Mouse (Mus musculus) kidney, embryonic 14.5 days (tissue): ENCODE measurements at regions not wholly inside any gene's neighbourhood (a gene's known extent, or its start where the extent isn't known, plus 50 kb on each side); places are given as distances from the start of the nearest gene placed in this dataset.

Experiments
- ATAC-seq: fragments of 200-750 bp; cut with Nextera tagmentation; 2 replicates; pipeline ENCODE4 v1.8.0; 2017; ENCODE audit warnings: moderate number of reproducible peaks, mild to moderate bottlenecking, moderate TSS enrichment, moderate library complexity; ENCODE audit not compliant: low FRiP score, low TSS enrichment
- H3K27ac ChIP-seq: fragments of 300-500 bp; sonication (generic); 2 replicates; pipeline ENCODE4 v1.5.1; 2014; ENCODE audit warnings: low read depth, mild to moderate bottlenecking, low read length, moderate library complexity, mixed read lengths
- H3K27me3 ChIP-seq: fragments of 300-500 bp; sonication (generic); 2 replicates; pipeline ENCODE4 v1.6.1; 2014; ENCODE audit warnings: mild to moderate bottlenecking, low read length; ENCODE audit not compliant: control insufficient read depth, insufficient read depth
- H3K36me3 ChIP-seq: fragments of 300-500 bp; sonication (generic); 2 replicates; pipeline ENCODE4 v1.6.1; 2014; ENCODE audit warnings: low read length, mixed read lengths; ENCODE audit not compliant: control insufficient read depth, insufficient read depth
- H3K4me1 ChIP-seq: fragments of 300-500 bp; sonication (generic); 2 replicates; pipeline ENCODE4 v1.6.1; 2014; ENCODE audit warnings: low read length, mixed read lengths; ENCODE audit not compliant: control insufficient read depth, insufficient read depth
- H3K4me2 ChIP-seq: fragments of 300-500 bp; sonication (generic); replicated peaks from 2 replicates; pipeline ENCODE4 v1.6.1; 2014; ENCODE audit warnings: low read depth, mild to moderate bottlenecking, low read length
- H3K4me3 ChIP-seq: fragments of 300-500 bp; sonication (generic); 2 replicates; pipeline ENCODE4 v1.5.1; 2014; ENCODE audit warnings: mild to moderate bottlenecking, low read length
- H3K9ac ChIP-seq: fragments of 300-500 bp; sonication (generic); 2 replicates; pipeline ENCODE4 v1.6.1; 2014; ENCODE audit warnings: low read depth, mild to moderate bottlenecking, low read length, moderate library complexity
- H3K9me3 ChIP-seq: fragments of 300-500 bp; sonication (generic); 2 replicates; pipeline ENCODE4 v1.6.1; 2016; ENCODE audit warnings: low read length; ENCODE audit not compliant: control insufficient read depth
- WGBS: fragments of 180-500 bp; shearing (Covaris S2); extraction: QIAGEN DNeasy Blood & Tissue Kit; methylation state at CpG from one replicate; pipeline ENCODE4 v1.1.7; 2014; 5-methylcytosine and 5-hydroxymethylcytosine counted together

- Histone ChIP-seq H3K4me1 (no peaks in the 10 kb centered on the region), H3K36me3 (no peaks in the 10 kb centered on the region), H3K4me3 (no peak overlapping the region), H3K4me2 (no peak overlapping the region), H3K9ac (no peak overlapping the region), H3K27me3 (no peaks in the 10 kb centered on the region), H3K9me3 (no peaks in the 10 kb centered on the region), H3K27ac (no peak overlapping the region)
- no peak for ATAC-seq
- WGBS = 86% methylated on average over 3 of the region's 3 CpGs
These were observed 127.4 kb downstream of the Adamts15 start for GRCm38 (mm10) chr9:30794701-30795407.

- WGBS = 83% methylated on average over 2 of the region's 2 CpGs
- H3K4me2 ChIP-seq = no peak overlapping the region
- no peaks in the 10 kb centered on the region for H3K4me1 ChIP-seq
- H3K9me3 ChIP-seq = no peaks in the 10 kb centered on the region
- ATAC-seq = no peak
- no peaks in the 10 kb centered on the region for H3K27me3 ChIP-seq
- no peak overlapping the region for H3K27ac ChIP-seq
- H3K9ac ChIP-seq = no peak overlapping the region
- H3K4me3 ChIP-seq = no peak overlapping the region
- no peaks in the 10 kb centered on the region for H3K36me3 ChIP-seq
These were observed 141.0 kb downstream of the Adamts15 start for GRCm38 (mm10) chr9:30781221-30781620.

GRCm38 (mm10) chr9:30777816-30778215 is 144.4 kb downstream of the Adamts15 start:
- Histone ChIP-seq H3K4me2 (no peak overlapping the region), H3K27ac (no peak overlapping the region), H3K36me3 (no peaks in the 10 kb centered on the region), H3K4me1 (no peaks in the 10 kb centered on the region; the same call in 1 of the 2 replicates), H3K27me3 (no peaks in the 10 kb centered on the region), H3K9ac (no peak overlapping the region), H3K4me3 (no peak overlapping the region), H3K9me3 (no peaks in the 10 kb centered on the region)
- WGBS = 90% methylated on average over 2 of the region's 2 CpGs
- no peak for ATAC-seq

- no peak overlapping the region for H3K9ac ChIP-seq
- no peak overlapping the region for H3K27ac ChIP-seq
- no peaks in the 10 kb centered on the region for H3K27me3 ChIP-seq
- no peak overlapping the region for H3K4me3 ChIP-seq
- H3K36me3 ChIP-seq = no peaks in the 10 kb centered on the region
- ATAC-seq = no peak
- WGBS = 38% methylated on average over 6 of the region's 6 CpGs
- H3K4me2 ChIP-seq = no peak overlapping the region
- H3K4me1 ChIP-seq = no peaks in the 10 kb centered on the region; the same call in 1 of the 2 replicates
- no peaks in the 10 kb centered on the region for H3K9me3 ChIP-seq
These were observed 147.1 kb downstream of the Adamts15 start for GRCm38 (mm10) chr9:30775161-30775560.

GRCm38 (mm10) chr9:30772456-30772855 is 149.8 kb downstream of the Adamts15 start:
- H3K36me3 ChIP-seq = no peaks in the 10 kb centered on the region
- no peak for ATAC-seq
- no peaks in the 10 kb centered on the region for H3K9me3 ChIP-seq
- H3K4me1 ChIP-seq = peaks cover 3% of the 10 kb centered on the region; the same call in 1 of the 2 replicates
- H3K4me3 ChIP-seq = no peak overlapping the region
- H3K27me3 ChIP-seq = no peaks in the 10 kb centered on the region
- H3K27ac ChIP-seq = no peak overlapping the region
- H3K4me2 ChIP-seq = no peak overlapping the region
- no peak overlapping the region for H3K9ac ChIP-seq
- WGBS = 65% methylated on average over 3 of the region's 3 CpGs

GRCm38 (mm10) chr9:30770436-30771173 is 151.6 kb downstream of the Adamts15 start:
- Histone ChIP-seq H3K27me3 (no peaks in the 10 kb centered on the region), H3K4me2 (no peak overlapping the region), H3K4me3 (no peak overlapping the region), H3K27ac (no peak overlapping the region), H3K9ac (no peak overlapping the region), H3K4me1 (peaks cover 3% of the 10 kb centered on the region; the same call in 1 of the 2 replicates), H3K36me3 (no peaks in the 10 kb centered on the region), H3K9me3 (no peaks in the 10 kb centered on the region)
- no peak for ATAC-seq
- 51% methylated on average over 8 of the region's 8 CpGs for WGBS

GRCm38 (mm10) chr9:30769435-30769729 is 152.9 kb downstream of the Adamts15 start:
- WGBS = 57% methylated on average over 4 of the region's 4 CpGs
- Histone ChIP-seq H3K9ac (no peak overlapping the region), H3K36me3 (no peaks in the 10 kb centered on the region), H3K27ac (no peak overlapping the region), H3K4me1 (0 out of 2 replicates have a peak, but pooled peaks cover 3% of the 10 kb centered on the region), H3K27me3 (no peaks in the 10 kb centered on the region), H3K4me2 (no peak overlapping the region), H3K4me3 (no peak overlapping the region), H3K9me3 (no peaks in the 10 kb centered on the region)
- no peak for ATAC-seq

GRCm38 (mm10) chr9:30768665-30769434 is 153.4 kb downstream of the Adamts15 start:
- no peak overlapping the region for H3K4me3 ChIP-seq
- ATAC-seq = no peak
- no peaks in the 10 kb centered on the region for H3K36me3 ChIP-seq
- no peak overlapping the region for H3K9ac ChIP-seq
- WGBS = 39% methylated on average over 7 of the region's 7 CpGs
- no peak overlapping the region for H3K27ac ChIP-seq
- no peaks in the 10 kb centered on the region for H3K27me3 ChIP-seq
- no peak overlapping the region for H3K4me2 ChIP-seq
- H3K9me3 ChIP-seq = no peaks in the 10 kb centered on the region
- 0 out of 2 replicates have a peak, but pooled peaks cover 3% of the 10 kb centered on the region for H3K4me1 ChIP-seq

GRCm38 (mm10) chr9:30766701-30767100 is 155.6 kb downstream of the Adamts15 start:
- Histone ChIP-seq H3K27ac (no peak overlapping the region), H3K4me1 (0 out of 2 replicates have a peak, but pooled peaks cover 3% of the 10 kb centered on the region), H3K27me3 (no peaks in the 10 kb centered on the region), H3K36me3 (no peaks in the 10 kb centered on the region), H3K9me3 (no peaks in the 10 kb centered on the region), H3K9ac (no peak overlapping the region), H3K4me3 (no peak overlapping the region), H3K4me2 (no peak overlapping the region)
- no peak for ATAC-seq
- WGBS = 92% methylated on average over 6 of the region's 6 CpGs
